Mouse (Mus musculus): Measurements from ENCODE around the gene Zfp770.

Zfp770 gene

GRCm38 (mm10) chr2:114143842-114144241 is 57.4 kb downstream of the Zfp770 start:
- no peak for DNase-seq (ENCODE audit: low read depth, low spot score)

Measured in A20 (cell line).